Mouse (Mus musculus) ES-E14 (cell line): ENCODE measurements at regions not wholly inside any gene's neighbourhood (a gene's known extent, or its start where the extent isn't known, plus 50 kb on each side); places are given as distances from the start of the nearest gene placed in this dataset.

Experiments
- DNase-seq: peaks from one replicate; pipeline ENCODE4 v3.0.0-alpha.2; 2013; ENCODE audit warnings: low read depth, low spot score
- H3K27ac ChIP-seq: 2 replicates; pipeline ENCODE4 v1.5.1; 2012; ENCODE audit warnings: low read depth, mild to moderate bottlenecking, low read length, moderate library complexity, mixed read lengths; ENCODE audit not compliant: poor library complexity, insufficient read depth, severe bottlenecking
- H3K36me3 ChIP-seq: 2 replicates; pipeline ENCODE4 v1.6.1; 2012; ENCODE audit warnings: mild to moderate bottlenecking, low read length, moderate library complexity, mixed read lengths; ENCODE audit not compliant: control insufficient read depth, poor library complexity, insufficient read depth, severe bottlenecking
- H3K4me1 ChIP-seq, 2 experiments: fragments of 150-350 bp in 1 of 2; sonication (generic) in 1 of 2; 2 replicates each; pipeline ENCODE4 v1.6.1; 2012; ENCODE audit warnings: low read length in 2 of 2, mild to moderate bottlenecking in 1 of 2, mixed read lengths in 1 of 2; ENCODE audit not compliant: control insufficient read depth in 2 of 2, insufficient read depth in 2 of 2, poor library complexity in 1 of 2
- H3K4me3 ChIP-seq, 2 experiments: fragments of 150-350 bp in 1 of 2; sonication (generic) in 1 of 2; 2 replicates each; pipeline ENCODE4 v1.5.1; 2012; ENCODE audit warnings: low read length in 2 of 2, low read depth in 1 of 2, mild to moderate bottlenecking in 1 of 2, mixed read lengths in 1 of 2; ENCODE audit not compliant: insufficient read depth in 1 of 2, poor library complexity in 1 of 2, severe bottlenecking in 1 of 2
- H3K9ac ChIP-seq: 2 replicates; pipeline ENCODE4 v1.6.1; 2012; ENCODE audit warnings: low read depth, mild to moderate bottlenecking, low read length, mixed read lengths; ENCODE audit not compliant: poor library complexity, insufficient read depth, severe bottlenecking
- H3K9me3 ChIP-seq: fragments of 150-350 bp; sonication (generic); 2 replicates; pipeline ENCODE4 v1.6.1; 2012; ENCODE audit warnings: low read depth, mild to moderate bottlenecking, low read length; ENCODE audit not compliant: control insufficient read depth, insufficient read depth
- CHD2 ChIP-seq: IDR thresholded peaks from 2 replicates; pipeline ENCODE4 v1.6.1; 2014; ENCODE audit warnings: mild to moderate bottlenecking, low read depth, low read length, inconsistent platforms
- HCFC1 ChIP-seq: IDR thresholded peaks from 2 replicates; pipeline ENCODE4 v1.6.1; 2012; ENCODE audit warnings: low read length, inconsistent platforms, borderline replicate concordance; ENCODE audit not compliant: insufficient read depth
- MAFK ChIP-seq: IDR thresholded peaks from 2 replicates; pipeline ENCODE4 v1.6.1; 2014; ENCODE audit warnings: mild to moderate bottlenecking, low read depth, low read length, inconsistent platforms; ENCODE audit not compliant: insufficient read depth
- ZC3H11A ChIP-seq: IDR thresholded peaks from 2 replicates; pipeline ENCODE4 v1.6.1; 2012; ENCODE audit warnings: low read depth, mild to moderate bottlenecking, inconsistent platforms, low read length, borderline replicate concordance
- ZNF384 ChIP-seq: IDR thresholded peaks from 2 replicates; pipeline ENCODE4 v1.6.1; 2012; ENCODE audit warnings: low read depth, low read length, inconsistent platforms
- in situ Hi-C, 2 experiments: fragments of 600-800 bp; cut with MboI; formaldehyde crosslinking; loops; one replicate each; pipeline ENCODE4 v1.15.1; 2025; ENCODE audit warnings: low sequenced_read_pairs in 2 of 2, inconsistent platforms in 1 of 2; ENCODE audit not compliant: unreplicated experiment in 2 of 2

DNA sequence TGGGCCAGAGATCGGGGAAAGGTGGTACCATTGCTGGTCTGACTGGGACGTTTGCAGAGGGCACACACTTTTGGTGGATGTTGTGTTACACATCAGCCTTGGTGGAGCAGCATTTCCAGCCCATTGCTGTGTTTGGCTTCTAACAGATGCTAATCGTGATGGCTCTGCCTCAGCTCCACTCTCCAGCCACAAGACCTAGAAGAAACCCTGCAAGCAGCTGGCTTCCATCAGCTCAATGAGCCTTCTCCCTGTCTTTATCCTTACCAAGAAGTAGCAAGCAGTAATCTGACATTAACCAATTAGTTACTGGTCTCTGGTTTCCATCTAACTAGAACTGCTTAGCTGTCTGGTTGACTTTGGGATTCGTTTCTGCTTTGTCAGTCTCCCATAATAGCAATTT, 188.8 kb downstream of the Ly86 start:
- Histone ChIP-seq H3K4me1 (no peaks in the 10 kb centered on the region), H3K9ac (no peak overlapping the region), H3K27ac (no peak overlapping the region), H3K36me3 (no peaks in the 10 kb centered on the region), H3K4me3 (no peak overlapping the region), H3K9me3 (no peaks in the 10 kb centered on the region)
- in situ Hi-C loops, result no loop called here
- no peak for DNase-seq
- TF ChIP-seq MAFK, result no peak
- no peak for TF ChIP-seq HCFC1
- no peak for TF ChIP-seq ZC3H11A
- TF ChIP-seq ZNF384, result no peak
- no peak for TF ChIP-seq CHD2

GRCm38 (mm10) chr13:37537330-37537729, 192.3 kb downstream of the Ly86 start:
- H3K36me3 ChIP-seq, result no peaks in the 10 kb centered on the region
- H3K27ac ChIP-seq, result no peak overlapping the region
- no peak overlapping the region for H3K9ac ChIP-seq
- TF ChIP-seq HCFC1 (no peak), CHD2 (no peak), ZC3H11A (no peak), MAFK (no peak), ZNF384 (no peak)
- H3K9me3 ChIP-seq, result no peaks in the 10 kb centered on the region
- H3K4me3 ChIP-seq, result no peak overlapping the region
- DNase-seq, result no peak
- H3K4me1 ChIP-seq, result no peaks in the 10 kb centered on the region; a peak in 1 of 4 replicates
- in situ Hi-C loops, result no loop called here

DNA sequence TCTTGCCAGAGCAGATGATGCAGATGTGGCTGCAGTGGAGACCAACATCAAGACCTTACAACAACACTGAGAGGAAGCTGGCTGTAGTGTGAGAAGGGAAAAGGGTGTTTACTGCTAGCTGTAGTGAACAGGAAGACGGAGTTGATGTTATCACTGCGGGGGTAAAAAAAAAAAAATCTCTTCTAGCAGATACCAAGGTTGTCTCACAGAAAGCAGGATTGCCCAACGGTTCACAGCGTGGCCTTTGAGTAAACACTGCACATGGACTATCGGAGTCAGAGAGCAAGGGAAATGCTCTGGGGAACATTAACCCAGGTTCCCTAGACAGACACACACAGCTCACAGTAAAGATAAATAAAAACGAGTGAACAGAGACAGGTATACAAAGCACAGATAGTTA, 192.8 kb downstream of the Ly86 start:
- Histone ChIP-seq H3K36me3 (no peaks in the 10 kb centered on the region), H3K4me3 (no peak overlapping the region), H3K9ac (no peak overlapping the region), H3K4me1 (no peaks in the 10 kb centered on the region; a peak in 1 of 4 replicates), H3K9me3 (no peaks in the 10 kb centered on the region), H3K27ac (no peak overlapping the region)
- TF ChIP-seq ZNF384 (no peak), CHD2 (no peak), HCFC1 (no peak), MAFK (no peak), ZC3H11A (no peak)
- in situ Hi-C loops, result no loop called here
- DNase-seq, result no peak

DNA sequence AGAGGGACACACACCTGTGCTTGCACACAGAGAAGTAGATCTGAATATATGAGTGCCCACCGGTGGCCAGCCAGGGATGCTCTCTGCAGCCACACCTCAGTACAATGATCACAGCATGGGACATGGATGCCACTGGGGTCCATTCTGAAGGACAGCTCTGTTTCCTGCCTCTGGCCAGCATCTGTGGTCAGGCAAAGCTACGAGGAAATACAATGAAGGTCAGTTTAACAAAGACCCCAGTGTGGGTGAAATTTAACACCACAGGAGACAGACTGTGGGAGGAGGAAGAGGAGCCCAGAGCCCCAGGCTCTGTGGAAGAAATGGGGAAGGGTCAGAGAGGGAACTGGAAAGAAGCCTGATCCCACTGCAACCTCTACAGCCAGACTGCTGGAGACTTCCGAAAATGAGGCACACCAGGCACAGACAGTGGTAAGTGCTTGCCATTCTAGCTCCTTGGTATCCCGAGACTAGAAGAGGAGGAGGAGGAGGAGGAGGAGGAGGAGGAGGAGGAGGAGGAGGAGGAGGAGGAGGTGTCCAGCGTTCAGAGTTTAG, 196.0 kb downstream of the Ly86 start:
- in situ Hi-C loops, result no loop called here
- Histone ChIP-seq H3K4me1 (peaks cover 0 to 2% of the 10 kb centered on the region in 2 experiments; a peak in 1 of 4 replicates), H3K4me3 (no peak overlapping the region), H3K27ac (no peak overlapping the region), H3K9me3 (no peaks in the 10 kb centered on the region), H3K36me3 (no peaks in the 10 kb centered on the region), H3K9ac (no peak overlapping the region)
- no peak for DNase-seq
- TF ChIP-seq HCFC1 (no peak), ZNF384 (no peak), ZC3H11A (no peak), MAFK (no peak), CHD2 (no peak)

DNA sequence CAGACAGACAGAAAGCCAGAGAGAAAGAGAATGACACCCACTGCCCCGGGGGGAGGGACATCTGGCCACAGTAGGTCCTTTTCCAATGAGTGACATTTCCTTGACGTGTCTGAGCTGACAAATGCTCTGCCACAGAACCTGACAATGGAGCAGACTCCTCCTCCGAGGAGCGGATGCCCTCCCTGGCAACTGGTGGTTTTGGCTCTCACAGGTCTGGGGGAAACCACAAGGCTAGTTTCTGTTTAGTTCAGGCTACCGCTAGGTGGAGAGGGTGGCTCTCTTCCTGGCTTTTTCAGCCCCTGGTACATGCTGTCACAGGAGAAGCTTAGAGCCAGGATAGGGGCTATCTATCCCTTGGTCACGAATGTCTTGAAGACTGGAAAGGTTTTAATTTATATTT, 196.7 kb downstream of the Ly86 start:
- DNase-seq, result no peak
- TF ChIP-seq ZC3H11A (no peak), HCFC1 (no peak), MAFK (no peak), ZNF384 (no peak), CHD2 (no peak)
- H3K9ac ChIP-seq, result no peak overlapping the region
- no peak overlapping the region for H3K4me3 ChIP-seq
- no peaks in the 10 kb centered on the region for H3K9me3 ChIP-seq
- in situ Hi-C loops, result no loop called here
- no peaks in the 10 kb centered on the region for H3K36me3 ChIP-seq
- H3K4me1 ChIP-seq, result peaks cover 0 to 2% of the 10 kb centered on the region in 2 experiments; a peak in 1 of 4 replicates
- no peak overlapping the region for H3K27ac ChIP-seq
